Mouse (Mus musculus): ENCODE results near the gene Supt5. TPM values are rescaled to one million over a fixed set of nuclear protein-coding genes. Genes with fewer than 3 reads are reported as not detected.

Supt5 gene
- total and polyA plus RNA-seq, 3 experiments = 66.0 to 448 (median 156) TPM

DNA sequence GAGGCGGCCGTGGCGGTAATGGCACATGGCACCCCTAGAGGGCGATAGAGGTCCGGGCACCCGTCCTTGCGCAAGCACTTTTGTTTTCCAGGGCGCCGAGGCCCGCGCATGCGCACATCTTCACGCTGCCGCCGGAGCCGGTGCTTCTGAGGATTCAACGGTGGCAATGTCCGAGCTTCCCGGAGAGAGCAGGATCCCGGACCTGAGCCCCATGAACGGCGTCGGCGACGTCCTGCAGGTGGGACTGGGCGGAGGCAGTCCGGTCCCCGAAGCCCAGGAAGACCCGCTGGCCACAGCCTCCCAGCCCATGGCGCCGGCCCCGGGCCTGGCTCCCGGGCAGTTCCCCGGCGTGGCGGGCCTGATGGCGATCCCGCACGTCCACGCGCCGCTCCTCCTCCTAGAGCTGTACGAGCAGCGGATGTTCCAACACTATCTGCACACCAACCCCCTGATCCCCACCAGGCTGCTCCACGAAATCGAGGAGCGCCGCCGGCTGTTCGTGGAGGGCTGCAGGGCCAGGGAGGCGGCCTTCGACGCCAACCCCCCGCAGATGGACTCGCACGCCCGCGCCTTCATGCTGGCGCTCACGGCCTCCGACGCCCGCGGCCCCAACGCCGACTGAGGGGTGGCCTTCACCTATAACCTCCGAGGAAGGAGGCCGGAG is 60.8 kb downstream of the Supt5 start, which contains the start of gene Eid2b (continued):
- TF ChIP-seq MAZ (IDR thresholded peaks at IDR 0.05; ENCODE audit: low read depth, low read length) (no peak), SMC3 (IDR thresholded peaks at IDR 0.05; ENCODE audit: low read depth, low read length) (peak; percentile 56), ZKSCAN1 (IDR thresholded peaks at IDR 0.05; ENCODE audit: low read depth, low read length) (no peak)

DNA sequence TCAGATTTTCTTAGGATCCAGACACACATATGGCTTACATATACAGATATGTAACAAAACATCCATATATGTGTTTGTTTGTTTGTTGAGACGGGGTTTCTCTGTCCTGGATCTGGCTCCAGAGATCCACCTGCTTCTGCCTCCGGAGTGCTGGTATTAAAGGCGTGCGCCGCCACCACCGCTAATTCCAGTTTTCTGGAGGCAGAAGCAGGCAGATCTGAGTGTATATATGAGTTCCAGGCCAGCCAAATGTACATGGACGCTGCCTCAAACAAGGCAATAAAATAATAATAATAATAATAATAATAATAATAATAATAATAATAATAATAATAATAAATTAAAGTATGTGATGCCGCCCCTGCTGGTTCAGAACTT is 61.3 kb downstream of the Supt5 start:
- TF ChIP-seq SIN3A (IDR thresholded peaks at IDR 0.05; ENCODE audit: low read length) (no peak), E2F4 (IDR thresholded peaks at IDR 0.05; ENCODE audit: borderline replicate concordance, low read depth, low read length) (no peak), MXI1 (IDR thresholded peaks at IDR 0.05; ENCODE audit: low read depth, low read length) (no peak), JUND (IDR thresholded peaks at IDR 0.05; ENCODE audit: low read depth, low read length) (no peak)
- Histone ChIP-seq H3K9me3 (replicated peaks; ENCODE audit: insufficient read depth, low read length) (no peaks in the 10 kb centered on the region), H3K27ac (ENCODE audit: control insufficient read depth, low read depth, low read length) (no peak overlapping the region), H3K36me3 (ENCODE audit: control insufficient read depth in 1 of 2, insufficient read depth in 2 of 2, low read length in 2 of 2) (peaks cover 0 to 4% of the 10 kb centered on the region in 2 experiments; a peak in 1 of 4 replicates), H3K9ac (ENCODE audit: control insufficient read depth, low read depth, low read length, poor library complexity, severe bottlenecking) (no peak overlapping the region), H3K4me3 (ENCODE audit: control insufficient read depth in 1 of 2, insufficient read depth in 1 of 2, low read depth in 2 of 2, low read length in 2 of 2) (no peak overlapping the region), H3K79me2 (ENCODE audit: control insufficient read depth, insufficient read depth, low read length, poor library complexity) (peaks cover 2% of the 10 kb centered on the region; the same call in 1 of the 2 replicates), H3K4me1 (ENCODE audit: control insufficient read depth in 1 of 2, insufficient read depth in 2 of 2, low read length in 2 of 2) (peaks cover 0 to 7% of the 10 kb centered on the region in 2 experiments; a peak in 3 of 4 replicates), H3K27me3 (ENCODE audit: control insufficient read depth in 1 of 2, insufficient read depth in 2 of 2, low read length in 2 of 2) (no peaks in the 10 kb centered on the region)
- no peak for DNase-seq (ENCODE audit: low read depth, low spot score)

- Histone ChIP-seq H3K9ac (ENCODE audit: control insufficient read depth, low read depth, low read length, poor library complexity, severe bottlenecking) (no peak overlapping the region), H3K4me1 (ENCODE audit: control insufficient read depth in 1 of 2, insufficient read depth in 2 of 2, low read length in 2 of 2) (no peaks in the 10 kb centered on the region), H3K4me3 (ENCODE audit: control insufficient read depth in 1 of 2, insufficient read depth in 1 of 2, low read depth in 2 of 2, low read length in 2 of 2) (no peak overlapping the region), H3K27ac (ENCODE audit: control insufficient read depth, low read depth, low read length) (no peak overlapping the region), H3K9me3 (replicated peaks; ENCODE audit: insufficient read depth, low read length) (no peaks in the 10 kb centered on the region), H3K36me3 (ENCODE audit: control insufficient read depth in 1 of 2, insufficient read depth in 2 of 2, low read length in 2 of 2) (no peaks in the 10 kb centered on the region), H3K27me3 (ENCODE audit: control insufficient read depth in 1 of 2, insufficient read depth in 2 of 2, low read length in 2 of 2) (no peaks in the 10 kb centered on the region), H3K79me2 (ENCODE audit: control insufficient read depth, insufficient read depth, low read length, poor library complexity) (no peaks in the 10 kb centered on the region)
- no peak for TF ChIP-seq ZKSCAN1 (IDR thresholded peaks at IDR 0.05; ENCODE audit: low read depth, low read length)
- peak; percentile 21; the same call in 1 of the 2 replicates for TF ChIP-seq SMC3 (IDR thresholded peaks at IDR 0.05; ENCODE audit: low read depth, low read length)
- TF ChIP-seq CTCF (IDR thresholded peaks at IDR 0.05 in 2 of 3, conservative IDR thresholded peaks at IDR 0.05 in 1 of 3; ENCODE audit: control insufficient read depth in 1 of 3, insufficient read depth in 1 of 3, low read depth in 2 of 3, low read length in 3 of 3, poor library complexity in 1 of 3, severe bottlenecking in 1 of 3) = peak; percentile 29 to 45 (median 40)
- no peak for DNase-seq (ENCODE audit: low read depth, low spot score)
Measured at GRCm38 (mm10) chr7:28271761-28272160, 66.8 kb downstream of the Supt5 start.

GRCm38 (mm10) chr7:28269355-28269754 is 69.2 kb downstream of the Supt5 start:
- H3K4me3 ChIP-seq (ENCODE audit: control insufficient read depth in 1 of 2, insufficient read depth in 1 of 2, low read depth in 2 of 2, low read length in 2 of 2) = no peak overlapping the region
- peak in 1 of 3 experiments; percentile 18; a peak in 1 of 6 replicates for TF ChIP-seq CTCF (IDR thresholded peaks at IDR 0.05 in 2 of 3, conservative IDR thresholded peaks at IDR 0.05 in 1 of 3; ENCODE audit: control insufficient read depth in 1 of 3, insufficient read depth in 1 of 3, low read depth in 2 of 3, low read length in 3 of 3, poor library complexity in 1 of 3, severe bottlenecking in 1 of 3)
- no peak for TF ChIP-seq CHD2 (IDR thresholded peaks at IDR 0.05; ENCODE audit: low read length)
- no peak for TF ChIP-seq SIN3A (IDR thresholded peaks at IDR 0.05; ENCODE audit: low read length)

More at GRCm38 (mm10) chr7:28269355-28269754, 69.2 kb downstream of the Supt5 start:
- H3K27ac ChIP-seq (ENCODE audit: control insufficient read depth, low read depth, low read length) = no peak overlapping the region
- H3K27me3 ChIP-seq (ENCODE audit: control insufficient read depth in 1 of 2, insufficient read depth in 2 of 2, low read length in 2 of 2) = no peaks in the 10 kb centered on the region
- no peak for DNase-seq (ENCODE audit: low read depth, low spot score)
- H3K36me3 ChIP-seq (ENCODE audit: control insufficient read depth in 1 of 2, insufficient read depth in 2 of 2, low read length in 2 of 2) = no peaks in the 10 kb centered on the region
- H3K9ac ChIP-seq (ENCODE audit: control insufficient read depth, low read depth, low read length, poor library complexity, severe bottlenecking) = no peak overlapping the region
- H3K79me2 ChIP-seq (ENCODE audit: control insufficient read depth, insufficient read depth, low read length, poor library complexity) = no peaks in the 10 kb centered on the region
- H3K4me1 ChIP-seq (ENCODE audit: control insufficient read depth in 1 of 2, insufficient read depth in 2 of 2, low read length in 2 of 2) = no peaks in the 10 kb centered on the region
- no peaks in the 10 kb centered on the region for H3K9me3 ChIP-seq (replicated peaks; ENCODE audit: insufficient read depth, low read length)

Data from MEL (cell line).